Mouse (Mus musculus) CD4-positive, CD25-positive, alpha-beta regulatory T cell, adult 4 months (primary cell): Measurements from ENCODE around the gene Glrx. TPM values are rescaled to one million over a fixed set of nuclear protein-coding genes. Genes with fewer than 3 reads are reported as not detected.
A peak's percentile ranks its signal among the peaks of the same experiment; 100 is the strongest.
"Not testable (repeated sequence)": the region's sequence is repeated elsewhere in the genome, so short reads cannot be mapped to it uniquely, and the experiment has no call there.

ENCODE experiments used
- ATAC-seq: one replicate; pipeline ENCODE4 v1.8.0; 2017
- polyA plus RNA-seq, 2 experiments: library from polyadenylated mRNA; unstranded; fragments of 100-300 nt; shearing (Covaris generic); gene quantifications; one replicate each; pipeline ENCODE4 v1.2.1; 2017

Gene Glrx
- polyA plus RNA-seq: 100 to 1,000 TPM; 240 to 300 TPM

GRCm38 (mm10) chr13:75839719-75840481 lies at the start of gene Glrx:
Gene Glrx (plus strand): TSS chr13:75839868.
- ATAC-seq: peak; percentile 97

- no peak for ATAC-seq
Measured at GRCm38 (mm10) chr13:75790550-75791205, 49.0 kb upstream of the Glrx start.

GRCm38 (mm10) chr13:75793863-75794629 lies 45.6 kb upstream of the Glrx start:
- peak; percentile 11 for ATAC-seq

GRCm38 (mm10) chr13:75797369-75798141 lies 42.1 kb upstream of the Glrx start:
- peak; percentile 98 for ATAC-seq

- ATAC-seq: no peak
Measured at GRCm38 (mm10) chr13:75798413-75799302, 41.0 kb upstream of the Glrx start.

GRCm38 (mm10) chr13:75799421-75799820 lies 40.2 kb upstream of the Glrx start:
- ATAC-seq: no peak

- no peak for ATAC-seq
Measured at GRCm38 (mm10) chr13:75807969-75808368, 31.7 kb upstream of the Glrx start.

GRCm38 (mm10) chr13:75809957-75810356 lies 29.7 kb upstream of the Glrx start:
- no peak for ATAC-seq

- no peak for ATAC-seq
Measured at GRCm38 (mm10) chr13:75817183-75817582, 22.5 kb upstream of the Glrx start.

- no peak for ATAC-seq
Measured at GRCm38 (mm10) chr13:75818486-75818885, 21.2 kb upstream of the Glrx start.

- ATAC-seq: no peak
Measured at GRCm38 (mm10) chr13:75818945-75819706, 20.5 kb upstream of the Glrx start.

- ATAC-seq: no peak
Measured at GRCm38 (mm10) chr13:75819898-75820297, 19.8 kb upstream of the Glrx start.

- ATAC-seq: not testable (repeated sequence)
Measured at GRCm38 (mm10) chr13:75822366-75822765, 17.3 kb upstream of the Glrx start.

GRCm38 (mm10) chr13:75823201-75823600 lies 16.5 kb upstream of the Glrx start:
- ATAC-seq: no peak

GRCm38 (mm10) chr13:75824611-75825319 lies 14.9 kb upstream of the Glrx start:
- ATAC-seq: peak; percentile 46

- ATAC-seq: peak; percentile 94
Measured at GRCm38 (mm10) chr13:75825388-75825787, 14.3 kb upstream of the Glrx start.

GRCm38 (mm10) chr13:75830708-75831107 lies 9.0 kb upstream of the Glrx start:
- ATAC-seq: no peak

GRCm38 (mm10) chr13:75831710-75832109 lies 8.0 kb upstream of the Glrx start:
- peak; percentile 70 for ATAC-seq

- ATAC-seq: peak; percentile 89
Measured at GRCm38 (mm10) chr13:75832697-75833096, 7.0 kb upstream of the Glrx start.

- ATAC-seq: no peak
Measured at GRCm38 (mm10) chr13:75833499-75833898, 6.2 kb upstream of the Glrx start.
